Mouse (Mus musculus) left cerebral cortex, adult 11 months (tissue): ENCODE results near the gene Srcap.
"Not testable (repeated sequence)": the region's sequence is repeated elsewhere in the genome, so short reads cannot be mapped to it uniquely, and the experiment has no call there.

Experiments used
- DNase-seq: peaks from one replicate; pipeline ENCODE4 v3.0.0; 2022; ENCODE audit warnings: low spot score

Gene Srcap

DNA sequence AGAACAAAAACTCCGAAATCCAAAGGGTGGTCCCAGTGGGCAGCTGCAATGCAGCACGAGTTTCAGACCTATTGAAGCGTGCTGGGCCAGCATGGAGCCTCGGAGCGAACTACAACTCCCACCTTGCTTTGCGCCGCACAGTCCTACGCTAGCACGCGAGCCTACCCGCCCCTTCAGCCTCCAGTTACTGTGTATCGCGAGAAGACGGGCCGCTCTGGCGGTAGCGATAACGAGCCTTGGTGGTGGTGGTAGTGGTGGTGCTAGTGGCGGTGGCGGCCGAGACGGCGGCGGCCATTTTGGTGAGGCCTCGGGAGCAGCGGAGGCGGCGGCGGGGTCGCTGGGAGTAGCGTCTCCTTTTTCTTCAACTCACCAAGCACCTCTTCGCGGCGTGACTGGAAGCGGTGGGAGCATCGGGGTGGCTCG lies at the start of gene Srcap:
Gene Srcap (plus strand): TSS at position 176 of the 423 bp plus-strand sequence.
- DNase-seq: peak; percentile 94

GRCm38 (mm10) chr7:127465191-127465590 lies 46.6 kb upstream of the Srcap start:
- DNase-seq: no peak

DNA sequence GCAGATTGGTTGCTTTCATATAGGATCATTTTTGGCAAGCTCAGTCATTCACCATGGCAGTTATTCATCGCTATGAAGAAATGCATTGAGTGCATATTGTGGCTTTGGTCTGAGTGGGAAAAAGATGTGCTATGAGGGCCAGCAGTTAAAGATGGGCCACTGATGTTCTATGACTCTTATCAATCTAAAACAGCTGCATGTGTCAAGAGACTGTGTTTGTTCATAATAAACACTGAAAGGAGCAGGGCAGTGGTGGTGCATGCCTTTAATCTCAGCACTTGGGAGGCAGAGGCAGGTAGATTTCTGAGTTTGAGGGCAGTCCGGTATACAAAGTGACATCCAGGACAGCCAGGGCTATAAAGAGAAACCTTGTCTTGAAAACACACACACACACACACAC lies 46.1 kb upstream of the Srcap start:
- DNase-seq: not testable (repeated sequence)

DNA sequence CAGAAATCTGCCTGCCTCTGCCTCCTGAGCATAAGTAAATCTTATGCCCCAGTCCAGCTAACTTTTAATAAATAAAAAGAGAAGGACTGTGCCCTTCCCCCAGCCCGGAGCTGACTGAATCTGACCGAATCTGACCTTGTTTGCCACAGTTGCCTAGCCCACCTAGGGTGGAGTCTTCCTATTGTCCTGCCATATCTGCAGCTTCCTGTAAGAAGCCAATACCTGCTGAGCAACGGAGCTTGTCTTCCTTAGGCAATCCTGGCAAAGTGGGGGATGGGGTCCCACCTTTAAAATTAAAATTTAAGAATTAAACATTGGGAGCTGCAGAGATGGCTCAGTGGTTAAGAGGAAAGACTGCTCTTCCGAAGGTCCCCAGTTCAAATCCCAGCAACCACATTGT lies 45.2 kb upstream of the Srcap start:
- no peak for DNase-seq

DNA sequence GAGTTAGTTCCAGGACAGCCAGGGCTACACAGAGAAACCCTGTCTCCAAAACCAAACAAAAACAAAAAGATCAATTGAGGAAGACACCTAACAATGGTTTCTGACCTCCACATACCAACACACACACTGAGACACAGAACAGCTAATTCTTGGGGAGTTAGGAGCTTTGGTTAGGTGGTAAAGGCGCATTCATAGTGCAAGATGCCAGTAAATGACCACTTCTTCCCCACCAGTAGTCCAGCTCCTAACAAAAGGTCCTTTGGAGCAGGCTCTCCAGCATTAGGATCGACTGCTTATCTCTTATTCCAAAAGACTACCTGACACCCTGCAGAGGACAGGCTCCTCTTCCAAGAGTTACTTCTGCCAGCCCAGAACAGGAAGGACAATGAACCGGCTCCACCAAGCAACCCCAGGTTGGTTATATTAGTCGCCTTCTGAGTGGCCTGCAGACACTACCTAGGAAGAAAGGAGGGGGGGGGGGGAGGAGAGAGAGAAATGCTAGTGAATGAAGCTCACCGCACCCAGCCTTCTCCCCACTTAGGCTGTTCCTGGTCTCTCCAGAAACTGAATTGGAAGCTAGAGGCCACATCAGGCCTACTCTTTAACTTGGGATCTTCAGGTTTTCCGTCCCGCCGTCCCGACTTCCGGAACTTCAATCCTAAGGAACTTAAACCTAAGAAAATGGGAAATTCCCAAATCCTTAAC lies 41.6 kb upstream of the Srcap start:
- no peak for DNase-seq

DNA sequence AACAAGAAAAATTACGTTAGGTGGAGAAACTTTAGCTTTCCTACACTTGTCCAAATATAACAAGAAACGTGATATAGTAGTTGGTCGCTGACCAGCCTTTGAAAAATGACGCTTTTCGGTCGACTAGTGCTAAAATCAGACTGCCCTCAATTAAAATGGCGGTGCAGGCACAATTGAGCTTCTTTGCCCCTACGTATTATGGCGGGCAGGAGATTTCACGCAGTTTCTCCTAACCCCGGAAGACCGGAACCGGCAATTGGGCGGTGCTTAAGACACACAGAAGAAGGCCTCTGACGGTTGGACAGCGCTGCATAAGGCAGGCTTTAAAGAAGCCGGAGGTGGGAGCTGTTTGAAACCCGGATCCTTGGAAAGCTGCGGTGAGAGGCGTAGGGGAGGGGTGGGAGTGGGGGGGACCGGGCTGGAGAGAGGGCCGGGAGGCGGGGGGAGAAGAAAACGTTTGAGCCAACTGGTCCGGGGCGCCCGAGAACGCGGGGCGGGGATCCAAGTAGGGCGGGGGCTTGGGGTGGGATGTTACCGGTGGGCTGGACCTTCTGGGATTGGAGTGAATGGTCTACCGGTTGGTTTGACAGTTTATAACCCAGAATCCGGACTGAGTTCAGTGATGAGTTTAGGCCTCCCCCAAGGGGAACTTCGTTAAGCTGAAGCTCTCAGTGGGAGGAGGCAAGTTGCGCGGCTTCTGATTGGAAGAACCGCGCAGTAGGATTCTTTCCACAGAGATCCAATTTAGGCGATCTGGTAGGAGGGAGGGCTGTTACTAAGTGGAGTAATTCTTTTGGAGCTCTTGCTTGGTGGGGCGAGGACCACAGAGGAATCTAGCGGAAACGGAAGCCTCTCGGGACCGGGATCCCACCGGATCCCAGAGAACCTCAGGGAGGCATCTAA lies 40.8 kb upstream of the Srcap start:
- peak; percentile 95 for DNase-seq

- DNase-seq: no peak
These were observed 40.2 kb upstream of the Srcap start for GRCm38 (mm10) chr7:127471646-127472010.

- no peak for DNase-seq
These were observed 39.7 kb upstream of the Srcap start for GRCm38 (mm10) chr7:127472060-127472459.

- no peak for DNase-seq
These were observed 38.1 kb upstream of the Srcap start for GRCm38 (mm10) chr7:127473705-127474104.

DNA sequence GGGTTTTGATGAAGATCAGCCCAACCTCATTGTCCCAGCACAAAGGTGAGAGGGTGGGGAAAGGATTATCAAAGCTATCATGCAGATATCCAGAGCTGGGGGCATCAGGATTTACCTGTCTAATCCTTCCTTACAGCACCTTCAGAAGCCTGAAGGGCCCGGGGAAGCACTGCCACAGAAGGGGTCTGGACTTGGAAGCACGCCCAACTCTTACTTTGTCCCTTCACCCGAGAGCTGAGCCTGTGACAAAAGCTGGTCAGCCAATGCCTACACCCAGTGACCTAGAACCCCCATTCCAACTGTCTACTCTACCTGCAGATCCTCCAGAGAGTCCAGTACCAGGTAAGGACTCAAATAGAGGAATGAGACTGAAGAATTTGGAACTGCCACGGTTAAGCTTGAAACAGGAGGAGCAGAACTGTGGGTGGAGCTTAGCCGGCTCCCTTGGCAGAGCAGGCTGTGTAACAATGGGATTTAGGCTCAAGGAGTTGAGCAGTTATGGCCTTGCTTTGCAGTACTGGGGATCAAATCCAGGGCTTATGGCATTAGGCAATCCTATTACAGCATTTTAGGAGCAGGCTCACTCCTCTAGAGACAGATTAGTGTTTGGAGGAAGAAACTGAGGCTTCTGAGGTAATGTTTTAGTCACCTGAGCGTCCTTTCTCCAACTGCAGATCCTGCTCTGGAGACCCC lies 37.3 kb upstream of the Srcap start:
- DNase-seq: no peak

- no peak for DNase-seq
These were observed 36.5 kb upstream of the Srcap start for GRCm38 (mm10) chr7:127475186-127475740.

DNA sequence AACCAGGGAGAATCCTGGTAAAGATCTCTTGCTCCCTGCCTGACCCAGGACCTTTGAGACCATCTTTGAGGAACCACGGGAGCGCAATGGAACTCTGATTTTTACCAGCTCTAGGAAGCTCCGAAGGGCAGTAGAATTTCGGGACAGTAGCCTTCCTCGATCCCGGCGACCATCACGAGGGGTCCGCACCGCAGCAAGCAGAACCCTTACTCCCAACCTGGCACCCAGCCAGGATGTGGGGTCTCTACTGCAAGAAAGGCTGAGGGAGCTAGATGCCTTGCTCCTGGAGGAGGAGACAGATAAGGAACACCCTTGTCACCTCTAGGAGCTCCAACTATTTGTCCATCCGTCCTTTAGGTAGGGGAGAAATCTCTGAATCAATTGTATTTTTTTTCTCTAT lies 35.4 kb upstream of the Srcap start:
- no peak for DNase-seq

GRCm38 (mm10) chr7:127476855-127477254 lies 34.9 kb upstream of the Srcap start:
- DNase-seq: no peak

DNA sequence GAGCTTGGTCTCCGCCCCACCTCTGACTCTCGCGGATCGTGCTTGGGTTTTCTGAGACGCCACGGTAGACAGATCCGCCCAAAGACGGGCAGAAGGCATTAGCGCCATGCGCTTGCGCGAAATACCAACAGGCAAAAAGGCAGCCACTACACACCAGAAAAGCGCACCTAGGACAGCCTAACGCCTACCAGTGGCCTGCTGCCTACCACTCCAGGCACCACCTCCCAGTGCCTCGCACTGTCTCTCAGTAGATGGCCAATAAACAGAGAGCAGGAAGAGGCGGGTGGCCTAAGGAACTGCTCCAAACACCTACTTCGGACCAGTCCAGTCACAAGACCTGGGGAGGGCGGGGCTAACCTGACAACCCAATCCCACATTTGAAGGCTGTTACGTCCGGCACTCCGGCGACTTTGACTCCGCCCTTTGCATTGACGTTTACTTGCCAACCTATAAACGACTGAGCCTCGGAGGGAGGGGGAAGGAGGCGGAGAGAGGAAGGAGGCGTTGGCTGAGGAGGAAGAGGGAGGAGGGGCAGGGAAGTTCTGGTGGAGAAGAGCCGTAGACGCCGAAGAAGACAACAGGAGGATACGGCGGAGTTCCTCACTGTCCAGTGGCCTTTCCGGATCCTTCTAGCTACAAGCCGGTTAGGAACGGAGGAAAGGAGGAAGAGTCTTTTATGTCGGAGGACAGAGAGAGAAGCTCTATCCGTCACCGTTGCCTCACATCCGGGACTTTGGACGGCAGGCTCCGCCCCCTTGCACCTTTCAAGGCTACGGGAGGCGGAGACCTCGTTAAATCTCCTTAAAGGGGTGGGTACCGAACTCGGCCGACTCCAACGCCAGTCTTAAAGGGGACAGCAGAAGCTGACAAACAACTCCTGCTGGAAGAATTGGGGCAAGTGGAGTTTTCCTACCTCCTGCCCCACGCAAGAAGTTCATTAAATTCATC lies 33.8 kb upstream of the Srcap start:
- peak; percentile 100 for DNase-seq

- DNase-seq: peak; percentile 93
These were observed 33.0 kb upstream of the Srcap start, which contains the start of gene Fbrs for GRCm38 (mm10) chr7:127478635-127479317. Gene Fbrs, plus strand, starts transcription at chr7:127479199.

DNA sequence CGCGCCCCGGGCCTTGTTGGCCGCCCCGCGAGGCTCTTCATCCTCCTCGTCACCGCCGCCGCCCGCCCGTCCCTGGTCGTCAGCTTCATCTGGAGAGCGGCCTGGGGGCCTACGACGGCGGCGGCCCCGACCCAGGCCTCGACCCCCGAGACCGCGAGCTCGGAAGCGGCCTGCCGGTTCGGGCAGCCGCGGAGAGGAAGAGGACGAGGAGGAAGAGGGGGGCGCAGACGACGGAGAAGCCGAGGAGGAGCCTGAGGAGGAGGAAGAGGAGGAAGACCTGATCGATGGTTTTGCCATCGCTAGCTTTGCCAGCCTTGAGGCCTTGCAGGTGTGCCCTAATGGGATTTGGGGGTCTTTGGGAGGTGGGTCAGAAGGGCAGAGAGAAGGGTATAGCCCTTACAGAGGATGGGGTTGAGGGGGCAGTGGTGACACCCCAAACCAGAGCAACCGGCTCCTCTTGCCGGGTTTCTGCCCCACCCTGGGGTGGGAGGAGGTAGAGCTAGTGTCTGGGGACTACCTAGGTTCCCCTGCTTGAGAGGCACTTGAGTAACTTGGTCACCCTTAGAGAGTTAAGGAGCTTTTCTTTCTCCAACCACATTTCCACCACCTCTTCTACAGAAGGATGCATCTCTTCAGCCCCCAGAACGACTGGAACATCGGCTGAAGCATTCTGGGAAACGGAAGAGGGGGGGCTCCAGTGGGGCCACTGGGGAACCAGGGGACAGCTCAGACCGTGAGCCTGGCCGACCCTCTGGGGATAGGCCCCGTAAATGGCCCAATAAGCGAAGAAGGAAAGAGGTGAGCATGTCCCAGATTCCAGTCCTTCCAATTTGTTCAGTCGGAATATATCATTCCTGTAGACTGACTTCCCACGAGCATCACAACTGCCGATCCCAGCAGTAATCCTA lies 32.2 kb upstream of the Srcap start:
- DNase-seq: no peak

DNA sequence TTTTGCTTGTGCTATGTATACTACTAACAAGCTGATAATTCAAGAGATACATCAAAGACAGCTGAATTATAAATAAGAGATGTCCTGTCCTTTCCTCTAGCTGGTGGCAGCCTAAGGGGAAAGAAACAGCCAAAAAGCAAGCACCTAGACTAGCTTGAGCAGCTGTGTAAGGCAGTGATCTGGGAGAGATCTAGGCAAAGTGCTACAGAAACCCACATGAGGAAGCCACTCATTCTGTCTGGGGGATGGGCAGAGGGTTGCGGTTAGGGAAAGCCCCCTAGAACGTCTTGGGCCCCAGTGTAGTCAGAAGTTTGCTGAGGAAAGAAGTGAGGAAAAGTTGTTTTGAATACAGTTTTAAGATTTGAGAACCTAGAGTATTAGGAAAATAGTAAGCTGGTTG lies 31.5 kb upstream of the Srcap start:
- no peak for DNase-seq

DNA sequence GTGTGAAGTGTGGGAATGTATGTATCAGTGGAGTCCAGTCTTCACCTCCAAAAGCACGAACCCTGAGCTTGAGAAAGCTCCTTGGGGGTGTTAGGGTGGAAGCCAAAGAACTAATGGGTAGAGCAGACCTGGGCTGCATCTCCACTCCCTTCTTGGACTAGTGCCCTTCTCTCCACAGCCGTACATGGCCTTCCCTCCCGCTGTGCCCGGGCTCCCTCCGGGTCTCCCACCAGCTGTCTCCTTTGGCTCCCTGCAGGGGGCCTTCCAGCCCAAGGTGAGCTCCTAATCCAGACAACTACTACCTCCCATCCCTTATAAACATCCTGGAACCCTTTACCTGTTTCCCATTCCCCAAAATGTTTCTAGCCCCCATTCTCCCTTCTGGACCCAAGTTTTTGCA lies 26.4 kb upstream of the Srcap start:
- DNase-seq: no peak

- not testable (repeated sequence) for DNase-seq
These were observed 23.4 kb upstream of the Srcap start for GRCm38 (mm10) chr7:127488364-127488763.
